Mouse (Mus musculus): Measurements from ENCODE around the gene Fat1. TPM values are rescaled to one million over a fixed set of nuclear protein-coding genes. Genes with fewer than 3 reads are reported as not detected.

The Fat1 gene
- polyA plus RNA-seq, 1 experiment from 2014 or later = 13.3 TPM

GRCm38 (mm10) chr8:44960455-44960854 lies 25.2 kb downstream of the Fat1 start:
- Histone ChIP-seq H3K4me2 (ENCODE audit: low read length) (no peak overlapping the region), H3K9me3 (replicated peaks; ENCODE audit: low read length) (no peaks in the 10 kb centered on the region), H3K4me1 (replicated peaks; ENCODE audit: insufficient read depth, low read length) (no peaks in the 10 kb centered on the region), H3K27ac (no peak overlapping the region), H3K4me3 (replicated peaks; ENCODE audit: low read depth, low read length) (no peak overlapping the region), H3K9ac (ENCODE audit: low read depth, low read length) (no peak overlapping the region), H3K27me3 (ENCODE audit: insufficient read depth, low read length) (no peaks in the 10 kb centered on the region), H3K36me3 (ENCODE audit: insufficient read depth, low read length) (peaks cover 11% of the 10 kb centered on the region; the same call in 1 of the 2 replicates)
- no peak for TF ChIP-seq CTCF (IDR thresholded peaks at IDR 0.05; ENCODE audit: low read depth)
- ATAC-seq (replicated peaks; ENCODE audit: low FRiP score, low read depth) (0 out of 2 replicates have a peak, but pooled peaks have one; percentile 36), DNase-seq (ENCODE audit: low spot score) (peak; percentile 24)
- 47% methylated on average over 10 of the region's 10 CpGs for WGBS

GRCm38 (mm10) chr8:44960906-44961305 lies 25.7 kb downstream of the Fat1 start:
- ATAC-seq (replicated peaks; ENCODE audit: low FRiP score, low read depth) (no peak), DNase-seq (ENCODE audit: low spot score) (no peak)
- no peak overlapping the region for H3K9ac ChIP-seq (ENCODE audit: low read depth, low read length)
- WGBS = 68% methylated on average over 5 of the region's 5 CpGs
- no peaks in the 10 kb centered on the region for H3K9me3 ChIP-seq (replicated peaks; ENCODE audit: low read length)
- no peak overlapping the region for H3K27ac ChIP-seq
- H3K4me2 ChIP-seq (ENCODE audit: low read length) = no peak overlapping the region
- no peak overlapping the region for H3K4me3 ChIP-seq (replicated peaks; ENCODE audit: low read depth, low read length)
- no peaks in the 10 kb centered on the region for H3K4me1 ChIP-seq (replicated peaks; ENCODE audit: insufficient read depth, low read length)
- no peak for TF ChIP-seq CTCF (IDR thresholded peaks at IDR 0.05; ENCODE audit: low read depth)
- no peaks in the 10 kb centered on the region for H3K27me3 ChIP-seq (ENCODE audit: insufficient read depth, low read length)
- peaks cover 11% of the 10 kb centered on the region; the same call in 1 of the 2 replicates for H3K36me3 ChIP-seq (ENCODE audit: insufficient read depth, low read length)

- H3K9me3 ChIP-seq (replicated peaks; ENCODE audit: low read length) = no peaks in the 10 kb centered on the region
- no peak overlapping the region for H3K4me2 ChIP-seq (ENCODE audit: low read length)
- peaks cover 11% of the 10 kb centered on the region; the same call in 1 of the 2 replicates for H3K36me3 ChIP-seq (ENCODE audit: insufficient read depth, low read length)
- WGBS = 78% methylated on average over 6 of the region's 6 CpGs
- no peak overlapping the region for H3K27ac ChIP-seq
- H3K27me3 ChIP-seq (ENCODE audit: insufficient read depth, low read length) = no peaks in the 10 kb centered on the region
- no peak for TF ChIP-seq CTCF (IDR thresholded peaks at IDR 0.05; ENCODE audit: low read depth)
- ATAC-seq (replicated peaks; ENCODE audit: low FRiP score, low read depth) = no peak
- no peaks in the 10 kb centered on the region for H3K4me1 ChIP-seq (replicated peaks; ENCODE audit: insufficient read depth, low read length)
- no peak overlapping the region for H3K9ac ChIP-seq (ENCODE audit: low read depth, low read length)
- no peak for DNase-seq (ENCODE audit: low spot score)
- no peak overlapping the region for H3K4me3 ChIP-seq (replicated peaks; ENCODE audit: low read depth, low read length)
These were observed 26.2 kb downstream of the Fat1 start for GRCm38 (mm10) chr8:44961492-44961891.

- no peak for DNase-seq (ENCODE audit: low spot score)
- H3K27ac ChIP-seq = no peak overlapping the region
- WGBS = 89% methylated on average over 12 of the region's 12 CpGs
- H3K4me3 ChIP-seq (replicated peaks; ENCODE audit: low read depth, low read length) = no peak overlapping the region
- no peak for TF ChIP-seq CTCF (IDR thresholded peaks at IDR 0.05; ENCODE audit: low read depth)
- no peak overlapping the region for H3K4me2 ChIP-seq (ENCODE audit: low read length)
- no peak overlapping the region for H3K9ac ChIP-seq (ENCODE audit: low read depth, low read length)
- ATAC-seq (replicated peaks; ENCODE audit: low FRiP score, low read depth) = no peak
- no peaks in the 10 kb centered on the region for H3K27me3 ChIP-seq (ENCODE audit: insufficient read depth, low read length)
- no peaks in the 10 kb centered on the region for H3K9me3 ChIP-seq (replicated peaks; ENCODE audit: low read length)
- no peaks in the 10 kb centered on the region for H3K4me1 ChIP-seq (replicated peaks; ENCODE audit: insufficient read depth, low read length)
- peaks cover 7% of the 10 kb centered on the region; the same call in 1 of the 2 replicates for H3K36me3 ChIP-seq (ENCODE audit: insufficient read depth, low read length)
These were observed 27.5 kb downstream of the Fat1 start for GRCm38 (mm10) chr8:44962572-44963231.

- 94% methylated on average over 8 of the region's 8 CpGs for WGBS
- no peaks in the 10 kb centered on the region for H3K9me3 ChIP-seq (replicated peaks; ENCODE audit: low read length)
- no peak overlapping the region for H3K27ac ChIP-seq
- H3K4me3 ChIP-seq (replicated peaks; ENCODE audit: low read depth, low read length) = no peak overlapping the region
- no peak for TF ChIP-seq CTCF (IDR thresholded peaks at IDR 0.05; ENCODE audit: low read depth)
- no peaks in the 10 kb centered on the region for H3K27me3 ChIP-seq (ENCODE audit: insufficient read depth, low read length)
- no peak for ATAC-seq (replicated peaks; ENCODE audit: low FRiP score, low read depth)
- DNase-seq (ENCODE audit: low spot score) = no peak
- H3K36me3 ChIP-seq (ENCODE audit: insufficient read depth, low read length) = peaks cover 5% of the 10 kb centered on the region; the same call in 1 of the 2 replicates
- H3K9ac ChIP-seq (ENCODE audit: low read depth, low read length) = no peak overlapping the region
- H3K4me1 ChIP-seq (replicated peaks; ENCODE audit: insufficient read depth, low read length) = no peaks in the 10 kb centered on the region
- H3K4me2 ChIP-seq (ENCODE audit: low read length) = no peak overlapping the region
These were observed 32.3 kb downstream of the Fat1 start for GRCm38 (mm10) chr8:44967521-44968039.

- H3K4me2 ChIP-seq (ENCODE audit: low read length) = no peak overlapping the region
- DNase-seq (ENCODE audit: low spot score) (no peak), ATAC-seq (replicated peaks; ENCODE audit: low FRiP score, low read depth) (no peak)
- no peaks in the 10 kb centered on the region for H3K9me3 ChIP-seq (replicated peaks; ENCODE audit: low read length)
- H3K4me1 ChIP-seq (replicated peaks; ENCODE audit: insufficient read depth, low read length) = 0 out of 2 replicates have a peak, but pooled peaks cover 1% of the 10 kb centered on the region
- H3K27ac ChIP-seq = no peak overlapping the region
- H3K9ac ChIP-seq (ENCODE audit: low read depth, low read length) = no peak overlapping the region
- TF ChIP-seq CTCF (IDR thresholded peaks at IDR 0.05; ENCODE audit: low read depth) = no peak
- no peak overlapping the region for H3K4me3 ChIP-seq (replicated peaks; ENCODE audit: low read depth, low read length)
- H3K36me3 ChIP-seq (ENCODE audit: insufficient read depth, low read length) = no peaks in the 10 kb centered on the region
- H3K27me3 ChIP-seq (ENCODE audit: insufficient read depth, low read length) = no peaks in the 10 kb centered on the region
- 53% methylated on average over 12 of the region's 12 CpGs for WGBS
These were observed 34.8 kb downstream of the Fat1 start for GRCm38 (mm10) chr8:44970093-44970492.

Data from kidney, postnatal 0 days (tissue).